Mouse (Mus musculus): ENCODE results near the gene Det1.

Det1 gene

DNA sequence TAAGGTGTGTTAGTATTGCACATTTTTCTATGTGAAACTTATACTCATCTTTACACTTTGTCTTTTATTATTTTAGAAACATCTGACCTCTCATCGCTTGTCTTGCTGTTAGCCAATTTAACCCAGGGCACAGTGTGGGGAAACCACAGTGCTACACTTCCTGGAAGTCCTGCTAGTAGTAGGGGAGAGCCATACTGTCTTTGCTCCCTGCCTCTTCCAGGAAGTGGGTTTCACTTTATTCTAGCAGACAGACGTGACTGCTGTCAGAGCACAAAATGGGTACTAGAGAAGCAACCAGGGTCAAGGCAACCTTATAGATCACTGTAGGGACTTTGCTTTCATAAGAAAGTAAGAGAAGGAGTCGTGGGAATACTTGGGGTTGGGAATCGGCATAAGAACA, 7.0 kb upstream of the Det1 start:
- DNase-seq (ENCODE audit: low spot score in 2 of 2): no peak

DNA sequence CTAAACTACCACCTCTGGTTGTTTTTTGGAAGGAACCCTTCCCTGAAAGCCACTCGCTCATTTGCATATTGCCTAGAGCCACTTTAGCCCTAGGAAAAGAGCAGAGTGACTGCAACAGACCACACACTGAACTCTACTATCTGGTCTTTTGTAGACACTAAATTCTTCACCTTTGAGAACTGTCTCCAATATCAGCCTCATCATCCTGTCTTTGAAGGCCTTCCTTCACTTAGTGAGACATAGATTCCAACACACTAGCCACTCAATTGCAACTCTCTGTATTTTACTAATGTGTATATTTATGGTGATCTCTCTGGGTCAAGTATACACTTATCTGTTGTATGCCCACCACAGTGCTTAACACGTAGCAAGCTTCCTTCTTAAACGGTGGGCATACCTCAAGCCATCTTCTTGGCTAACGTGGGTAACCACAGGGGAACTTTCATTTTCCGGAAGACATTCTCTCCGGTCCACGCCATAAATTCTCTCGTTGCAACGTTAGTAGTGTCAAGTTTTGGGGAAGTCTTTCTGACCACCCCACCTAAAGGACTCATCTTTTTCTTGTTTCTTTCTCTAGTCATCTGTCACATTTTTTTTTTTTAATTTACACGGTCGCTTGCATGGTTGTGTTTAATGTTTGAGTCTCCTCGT, 872 bp downstream of the Det1 start:
- DNase-seq (ENCODE audit: low spot score in 2 of 2): no peak

DNA sequence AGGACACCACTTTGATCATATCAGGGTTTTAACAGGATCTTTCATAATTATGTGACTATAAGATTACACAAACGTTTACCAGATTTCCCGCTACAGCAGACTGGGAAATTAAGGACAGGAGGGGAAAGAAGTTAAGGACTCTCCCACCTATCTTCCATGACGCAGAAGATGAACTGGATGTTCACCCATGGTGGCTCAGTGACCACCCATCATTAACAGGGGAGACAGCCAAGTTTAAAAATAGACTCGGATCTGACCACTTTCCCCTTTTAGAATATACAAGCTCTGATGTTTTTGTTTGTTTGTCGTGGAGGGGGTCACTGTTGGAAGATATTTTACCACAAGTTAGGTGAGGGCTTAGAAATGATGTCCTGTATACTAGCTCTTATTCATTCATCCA, 5.5 kb downstream of the Det1 start:
- DNase-seq (ENCODE audit: low spot score in 2 of 2): no peak

DNA sequence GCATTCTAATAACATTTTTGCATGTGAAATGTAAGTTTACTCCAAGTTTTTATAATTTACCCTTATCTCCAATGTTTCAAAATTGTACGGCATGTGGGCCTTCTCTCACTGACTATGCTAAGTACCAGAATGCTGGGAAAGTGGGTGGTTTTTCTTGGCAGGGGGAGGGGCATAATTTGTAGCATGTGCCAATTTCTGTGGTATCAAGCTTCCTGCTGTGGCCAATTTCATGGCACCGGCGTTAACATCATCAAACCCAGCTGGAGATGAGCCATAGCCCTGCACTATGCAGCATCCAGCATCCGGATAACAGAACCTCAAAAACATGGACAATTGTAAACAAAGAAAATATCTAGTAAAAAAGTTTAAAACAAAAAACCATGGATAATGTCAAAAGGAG, 9.8 kb downstream of the Det1 start:
- DNase-seq (ENCODE audit: low spot score in 2 of 2): no peak

DNA sequence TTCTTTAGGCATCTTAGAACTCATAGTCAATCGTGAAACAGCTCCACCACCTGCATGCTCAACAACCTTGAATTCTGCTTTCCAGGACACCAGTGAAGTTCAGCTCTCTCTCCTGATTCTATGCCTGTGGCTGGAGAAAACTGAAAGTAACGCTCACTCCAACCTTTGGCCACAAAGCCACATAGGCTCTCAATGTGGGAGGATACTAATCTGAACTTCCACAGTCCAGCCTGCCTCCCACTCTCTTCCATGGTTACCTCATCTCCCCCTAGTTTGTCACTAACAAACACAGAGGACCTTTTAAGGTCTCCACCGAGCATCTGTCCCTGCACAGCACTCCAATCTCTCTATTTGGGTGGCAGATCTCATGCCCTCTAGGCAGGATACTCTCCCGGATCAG, 11.4 kb downstream of the Det1 start:
- no peak for DNase-seq (ENCODE audit: low spot score in 2 of 2)

DNA sequence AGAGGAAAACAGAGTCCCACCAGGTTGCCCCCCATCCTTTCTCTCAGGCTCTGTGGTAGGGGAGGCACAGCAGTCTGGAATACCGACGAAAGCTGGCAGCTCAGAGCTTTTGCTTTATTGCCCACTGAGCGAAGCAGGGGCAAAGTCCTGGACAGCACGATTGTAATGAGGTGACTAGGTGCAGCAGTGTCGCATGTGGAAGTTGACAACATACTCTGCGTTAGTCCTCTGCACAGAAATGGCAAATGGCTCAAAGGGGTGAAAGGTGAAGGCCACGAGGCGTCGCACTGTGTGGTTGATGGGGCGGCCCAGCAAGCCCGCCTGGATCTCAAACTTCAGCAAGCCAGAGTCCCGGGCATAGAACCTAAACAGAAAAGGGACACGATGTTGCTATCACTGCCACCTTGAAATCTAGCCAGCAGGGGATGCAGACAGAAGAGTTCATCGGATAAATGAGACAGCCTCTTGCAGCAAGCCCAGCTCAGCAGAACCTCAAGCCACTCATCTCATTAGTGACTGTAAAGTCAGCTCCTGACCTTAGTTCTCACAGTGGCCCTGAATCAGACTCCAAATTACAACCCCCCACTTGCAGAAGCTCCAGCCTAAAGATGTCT, 19.2 kb downstream of the Det1 start:
- no peak for DNase-seq (ENCODE audit: low spot score in 2 of 2)

DNA sequence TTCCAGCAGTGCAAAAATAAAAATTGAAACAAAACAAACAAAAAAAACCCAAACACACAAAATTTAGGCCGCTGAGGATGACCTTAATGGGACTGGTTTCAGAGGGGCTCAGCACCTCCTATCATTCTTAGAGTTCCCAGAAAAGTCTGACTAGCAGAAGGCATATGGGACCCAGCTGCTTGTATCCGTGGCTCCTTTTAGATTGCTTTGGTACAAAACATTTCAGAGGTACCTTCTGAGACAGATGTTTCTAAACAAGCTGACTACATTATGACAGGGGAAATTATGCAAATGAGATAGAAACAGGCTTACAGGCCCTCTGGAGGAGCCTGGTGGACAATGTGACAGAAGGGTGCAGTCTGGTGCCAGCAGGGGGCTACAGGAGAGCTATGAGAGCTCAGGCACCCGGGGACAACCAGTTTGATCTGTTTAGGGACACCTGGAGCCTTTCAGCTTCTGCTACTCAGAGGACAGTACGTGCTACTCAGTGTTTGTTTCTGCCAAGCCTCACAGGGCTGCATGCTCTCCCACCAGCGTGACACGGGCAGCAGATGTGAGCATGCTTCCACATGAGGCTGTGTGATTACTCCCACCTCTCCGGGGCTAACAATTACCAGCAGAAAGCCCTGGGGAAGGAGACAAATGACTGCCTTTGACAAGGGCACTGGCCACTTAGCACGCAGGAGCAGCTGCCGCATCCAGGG, 20.2 kb downstream of the Det1 start:
- DNase-seq (ENCODE audit: low spot score in 2 of 2): no peak

DNA sequence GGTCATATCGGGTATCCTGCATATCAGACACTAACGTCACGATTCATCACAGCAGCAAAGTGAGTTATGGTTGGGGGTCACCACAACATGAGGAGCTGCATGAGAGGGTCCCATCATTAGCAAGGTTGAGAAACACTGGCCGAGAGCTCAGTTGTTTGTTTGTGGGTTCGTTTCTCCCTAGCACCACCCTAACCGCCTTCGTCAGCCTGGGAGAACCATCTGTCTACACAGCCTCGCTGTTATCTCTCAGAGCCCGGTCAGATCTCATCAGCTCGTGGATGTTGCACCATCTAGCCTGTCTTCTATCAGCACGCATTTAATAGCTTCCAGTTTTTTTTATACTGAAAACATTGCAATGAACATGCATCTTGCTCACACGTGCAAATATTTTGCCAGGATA, 28.7 kb downstream of the Det1 start:
- DNase-seq (ENCODE audit: low spot score in 2 of 2): no peak

DNA sequence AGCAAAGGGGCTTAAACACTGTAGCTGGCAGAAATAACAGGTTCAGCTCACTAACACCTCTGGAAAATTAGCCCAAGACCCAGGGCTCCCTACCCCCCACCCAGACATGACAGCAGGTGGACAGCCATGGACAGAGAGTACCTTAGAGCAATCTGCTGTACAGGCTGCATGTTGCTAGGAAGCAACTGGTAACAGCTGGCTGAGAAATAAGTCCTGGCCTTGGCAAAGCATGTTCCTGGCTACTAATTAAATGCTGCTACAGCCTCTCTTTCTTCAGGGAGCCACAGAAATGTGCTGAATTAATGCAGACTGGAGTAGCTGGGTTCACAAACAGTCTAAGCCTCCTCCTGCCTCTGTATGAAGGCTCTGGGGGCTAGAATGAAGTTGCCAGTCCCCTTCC, 32.3 kb downstream of the Det1 start:
- no peak for DNase-seq (ENCODE audit: low spot score in 2 of 2)

DNA sequence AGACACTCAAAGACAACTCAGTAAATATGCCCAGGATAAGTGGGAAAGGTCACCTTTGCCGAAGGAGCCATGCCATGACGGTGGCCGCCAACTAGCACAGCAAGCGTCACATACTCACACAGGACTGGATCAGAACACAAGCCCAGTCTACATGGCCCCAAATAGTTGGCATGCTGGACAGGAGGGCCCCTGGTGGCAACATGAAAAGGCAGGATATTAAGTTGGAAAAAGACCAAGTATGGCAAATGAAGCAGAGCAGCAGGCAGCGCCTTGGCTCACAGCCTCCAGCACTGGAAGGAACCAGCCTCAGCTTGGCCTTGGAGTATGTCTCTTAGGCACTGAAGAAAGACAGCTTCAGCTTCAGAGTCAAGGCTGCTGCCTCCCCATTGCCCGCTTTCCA, 33.3 kb downstream of the Det1 start:
- no peak for DNase-seq (ENCODE audit: low spot score in 2 of 2)

DNA sequence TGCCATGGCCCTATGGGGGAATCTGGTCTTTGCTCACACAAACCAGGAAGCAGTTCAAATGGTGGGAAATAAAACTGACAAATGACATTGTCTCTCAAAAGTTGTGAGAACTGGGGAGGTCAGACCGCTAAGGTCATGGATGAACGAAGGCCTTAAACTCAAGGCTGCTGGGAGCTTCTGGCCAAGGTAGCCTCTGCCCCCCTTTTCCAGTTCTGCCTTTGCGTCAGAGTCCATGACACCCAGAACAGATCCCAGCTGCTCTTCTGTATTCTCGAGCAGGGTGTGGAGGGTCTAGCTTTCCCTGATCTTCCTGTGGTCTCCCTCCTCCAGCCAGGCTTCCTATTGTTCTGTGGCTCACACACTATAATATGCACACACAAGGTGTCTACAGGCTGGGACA, 39.9 kb downstream of the Det1 start:
- DNase-seq (ENCODE audit: low spot score in 2 of 2): no peak

DNA sequence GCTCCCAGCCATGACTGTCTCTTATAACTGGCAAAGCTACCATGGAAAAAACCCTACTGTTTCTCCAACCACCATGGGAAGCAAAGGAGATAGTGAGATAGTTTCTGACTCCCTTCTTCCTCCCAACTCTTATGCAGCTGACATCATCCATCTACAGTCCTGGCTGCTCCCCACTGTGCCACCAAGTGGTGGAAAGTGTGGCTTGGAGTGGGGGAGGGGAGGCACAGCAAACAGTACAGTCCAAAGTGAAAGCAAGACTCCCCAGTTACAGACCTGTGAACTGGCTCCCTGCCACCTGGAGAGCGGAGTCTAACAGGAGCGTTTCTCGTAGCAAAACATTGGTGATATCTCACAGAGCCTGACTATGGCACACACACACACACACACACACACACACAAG, 43.2 kb downstream of the Det1 start:
- DNase-seq (ENCODE audit: low spot score in 2 of 2): no peak

DNA sequence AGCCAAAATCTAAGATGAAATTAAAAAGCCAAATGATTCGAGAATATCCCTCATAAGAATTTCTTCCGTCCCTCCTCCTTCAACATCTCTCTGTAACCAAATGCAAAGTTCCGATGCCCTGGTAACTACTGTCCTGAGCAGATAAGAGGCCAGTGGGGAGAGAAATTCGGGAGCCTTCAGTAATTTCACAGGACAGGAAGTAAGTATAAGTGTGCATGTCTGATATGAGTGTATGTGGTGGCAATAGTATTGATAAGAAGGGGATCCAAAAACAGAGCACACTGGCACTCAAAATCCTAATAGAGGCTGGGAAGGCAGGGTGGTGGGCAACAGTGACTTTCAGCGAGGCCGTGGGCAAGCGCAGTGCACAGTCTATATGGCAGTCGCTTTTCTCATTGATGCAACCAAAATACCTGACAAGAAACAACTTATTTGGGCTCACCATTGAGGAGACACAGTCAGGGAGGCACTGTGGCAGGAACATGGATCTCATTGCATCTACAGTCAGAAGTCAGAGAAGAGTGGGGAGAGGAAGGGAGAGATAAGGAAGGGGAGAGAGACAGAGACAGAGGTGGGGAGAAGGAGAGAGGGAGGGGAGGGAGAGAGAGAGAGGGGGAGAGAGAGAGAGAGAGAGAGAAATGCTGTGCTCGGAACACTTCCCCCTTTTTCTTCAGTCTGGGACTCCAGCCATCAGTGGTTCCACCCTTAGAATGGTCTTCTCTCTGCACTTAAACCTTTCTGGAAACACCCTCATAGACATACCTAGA, 47.1 kb downstream of the Det1 start:
- DNase-seq (ENCODE audit: low spot score in 2 of 2): no peak

DNA sequence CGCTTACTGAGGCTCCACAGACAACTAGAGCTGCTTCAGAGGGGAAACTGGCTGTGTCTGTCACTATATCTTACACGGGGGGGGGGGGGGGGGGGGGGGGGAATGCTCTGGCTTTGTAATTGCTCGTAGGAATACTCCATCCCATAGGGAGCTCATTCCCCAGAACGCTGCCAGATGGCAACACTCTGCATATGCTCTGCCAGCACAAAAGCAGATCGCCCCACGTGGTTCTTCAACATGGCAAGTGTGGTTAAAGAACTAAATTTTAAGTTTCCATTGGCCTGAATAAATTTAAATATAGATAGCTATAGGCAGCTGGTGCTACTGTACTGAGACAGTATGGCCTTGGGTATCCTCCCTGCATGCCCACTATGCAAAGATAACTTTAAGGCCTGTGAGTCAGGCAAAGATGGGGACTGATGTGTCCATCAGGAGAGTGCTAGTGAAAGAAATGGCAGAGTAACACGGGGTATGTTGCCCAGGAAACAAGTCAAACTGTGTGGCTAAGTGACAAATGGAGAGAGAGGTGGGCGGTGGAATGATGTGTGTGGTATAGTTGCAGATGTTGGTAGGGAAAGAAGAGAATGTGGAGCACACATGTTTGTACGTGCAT, 49.1 kb downstream of the Det1 start:
- peak; percentile 48 to 59 for DNase-seq (ENCODE audit: low spot score in 2 of 2)

DNA sequence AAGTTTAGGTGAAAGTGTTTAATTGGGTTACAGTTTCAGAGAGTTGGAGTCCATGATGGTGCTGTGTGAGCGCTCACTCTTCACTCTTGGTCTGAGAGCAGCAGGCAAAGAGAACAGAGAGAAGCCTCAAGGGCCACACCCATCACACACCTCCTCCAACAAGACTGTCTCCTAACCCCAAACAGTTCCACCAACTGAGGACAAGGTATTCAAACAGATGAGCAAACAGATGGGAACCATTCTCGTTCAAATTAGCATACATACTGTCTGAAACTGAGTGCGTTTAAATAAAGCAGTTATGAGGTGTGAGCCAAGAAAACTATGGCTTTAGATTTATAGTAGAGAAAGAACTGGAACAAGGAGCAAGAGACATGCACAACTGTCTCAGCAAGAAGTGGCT, 50.4 kb downstream of the Det1 start:
- DNase-seq (ENCODE audit: low spot score in 2 of 2): no peak

DNA sequence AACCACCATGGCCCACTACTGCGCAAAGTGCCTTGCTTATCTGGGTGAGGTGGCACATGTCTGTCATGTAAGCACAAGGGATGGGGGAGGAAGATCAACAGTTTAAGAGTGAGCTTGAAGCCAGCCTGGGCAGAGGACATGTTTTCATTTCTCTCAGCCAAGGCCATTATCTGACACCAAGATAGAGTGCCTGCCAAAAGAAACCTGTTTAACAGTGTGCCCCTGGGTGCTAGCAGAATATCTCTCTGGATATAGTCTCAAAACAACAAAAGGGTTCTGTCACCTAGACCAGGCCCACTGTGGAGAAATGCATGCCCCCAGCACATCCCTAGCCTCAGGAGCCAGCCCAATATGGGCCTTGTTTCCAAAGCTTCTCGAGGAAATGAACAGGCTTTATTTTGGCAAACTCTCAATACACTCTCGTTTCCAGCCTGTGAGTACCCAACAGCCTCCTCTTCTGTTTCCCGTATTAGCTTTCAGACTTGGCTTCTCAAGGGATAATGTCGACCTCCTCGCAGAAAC, 52.4 kb downstream of the Det1 start:
- DNase-seq (ENCODE audit: low spot score in 2 of 2): no peak

DNA sequence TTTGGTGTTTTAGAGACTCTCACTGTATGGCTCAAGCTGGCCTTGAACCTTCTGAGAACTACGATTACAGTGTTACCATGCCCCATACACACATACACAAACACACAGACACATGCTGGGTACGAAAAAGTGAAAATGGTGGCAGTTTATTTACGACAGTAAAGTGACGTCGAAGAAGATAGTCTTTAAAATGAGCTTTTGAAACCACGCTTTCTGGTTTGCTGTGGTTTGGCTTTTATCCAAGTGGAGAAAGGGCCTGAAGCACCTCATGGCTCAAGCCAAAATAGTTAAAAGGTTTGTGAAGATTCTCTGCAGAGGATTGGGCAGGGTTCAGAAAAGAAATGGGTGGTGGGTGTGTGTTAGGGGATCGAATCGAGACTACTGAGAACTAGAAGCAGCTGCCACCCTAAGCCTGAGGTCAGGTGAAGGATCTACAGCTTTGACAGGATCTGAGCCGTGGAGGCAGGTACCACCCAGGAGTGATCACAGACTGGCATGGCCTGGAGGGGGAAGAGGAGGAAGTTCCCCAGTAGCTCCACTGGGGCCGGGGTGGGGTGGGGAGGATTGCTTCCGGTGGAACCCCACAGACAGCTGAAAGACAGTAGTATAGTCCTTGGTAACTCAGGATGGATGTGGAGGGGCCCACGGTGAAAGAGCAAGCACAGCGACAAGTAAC, 53.0 kb downstream of the Det1 start:
- no peak for DNase-seq (ENCODE audit: low spot score in 2 of 2)

DNA sequence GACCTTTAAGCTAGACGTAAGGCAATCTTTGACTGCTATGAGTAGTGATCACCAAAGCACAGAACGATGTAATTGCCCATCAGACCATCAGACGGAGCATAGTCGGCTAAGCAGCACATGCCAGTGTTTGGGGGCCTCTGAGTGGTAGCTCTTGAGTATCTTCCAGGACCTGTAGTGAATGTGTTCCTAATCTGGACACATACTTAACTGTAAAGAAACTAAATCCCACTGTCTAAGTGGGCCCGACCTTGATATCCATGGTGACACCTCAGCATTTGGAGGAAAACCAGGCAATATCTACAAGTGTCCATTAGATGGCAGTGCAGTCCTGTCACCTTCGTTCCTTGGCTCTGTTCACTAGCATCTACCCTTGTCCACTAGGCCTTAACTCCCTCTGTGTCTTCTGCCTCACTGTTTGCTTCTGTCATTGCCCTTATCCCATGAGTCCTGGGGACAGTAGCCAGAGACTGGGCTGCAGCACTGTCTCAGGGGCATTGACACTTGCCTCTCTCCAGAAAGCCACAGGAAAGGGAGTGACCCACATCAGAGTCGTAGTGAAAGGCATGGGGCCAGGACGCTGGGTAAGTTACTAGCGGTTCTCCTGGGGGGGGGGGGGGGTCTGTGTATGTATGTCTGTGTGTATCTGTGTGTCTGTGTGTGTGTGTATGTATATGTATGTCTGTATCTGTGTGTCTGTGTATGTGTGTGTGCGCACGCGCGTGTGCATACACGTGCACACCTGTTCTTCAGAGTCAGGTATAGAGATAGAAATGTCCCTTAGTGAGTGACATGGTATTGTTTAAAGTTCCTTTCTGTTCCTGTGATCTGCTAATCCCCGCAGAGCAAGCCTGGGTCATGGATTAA, 55.5 kb downstream of the Det1 start:
- peak in 1 of 2 experiments; percentile 38 for DNase-seq (ENCODE audit: low spot score in 2 of 2)

DNA sequence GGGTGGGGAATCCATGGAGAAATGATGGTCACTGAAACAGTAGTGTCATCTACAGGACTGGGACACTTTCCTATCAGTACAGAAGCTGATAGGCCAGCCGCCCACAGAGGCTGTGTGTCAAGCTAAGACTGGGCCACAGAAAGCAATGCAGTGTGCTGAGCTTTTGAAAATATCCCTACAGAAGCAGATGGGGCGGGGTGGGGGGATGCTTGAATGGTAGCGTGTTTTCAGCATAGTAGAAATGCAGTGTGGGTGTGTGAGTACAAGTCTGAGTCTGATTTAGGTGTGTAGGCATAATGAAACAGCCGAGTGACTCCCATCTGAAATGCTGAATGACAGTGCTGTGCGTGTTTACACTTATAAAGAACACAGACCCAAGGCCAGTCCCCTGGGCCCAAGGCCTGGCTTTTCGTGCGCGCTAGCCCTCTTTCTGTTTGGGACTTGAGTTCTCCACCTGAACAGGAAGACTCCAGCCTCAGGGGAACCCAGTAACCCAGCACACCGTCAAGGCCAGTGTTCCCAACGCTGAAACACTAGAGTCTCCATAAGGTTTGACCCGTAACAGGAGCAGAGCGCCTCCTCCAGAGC, 59.2 kb downstream of the Det1 start:
- no peak for DNase-seq (ENCODE audit: low spot score in 2 of 2)

DNA sequence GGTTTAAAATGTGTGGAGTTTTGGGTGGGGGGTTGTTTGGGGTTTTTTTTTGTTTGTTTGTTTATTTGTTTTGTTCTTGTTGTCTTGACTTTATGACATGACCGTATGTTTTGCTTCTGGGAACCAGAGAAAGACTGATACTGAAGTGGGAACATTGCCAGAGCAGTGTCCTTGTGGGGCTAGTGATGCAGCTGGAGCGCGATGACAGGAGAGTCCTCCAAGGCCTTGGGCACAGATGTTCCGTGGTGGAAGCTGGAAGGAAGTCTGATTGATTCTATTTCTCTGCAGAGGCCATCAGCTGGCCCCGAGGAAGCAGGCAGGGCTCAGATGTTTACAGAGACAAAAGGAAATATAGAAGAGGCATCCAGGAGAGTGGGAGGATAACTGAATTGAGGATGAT, 61.2 kb downstream of the Det1 start:
- no peak for DNase-seq (ENCODE audit: low spot score in 2 of 2)

Measured in frontal cortex, postnatal 14 days (tissue).